Mouse (Mus musculus) R1 (cell line): ENCODE results near the gene Ten1.
A peak's percentile ranks its signal among the peaks of the same experiment; 100 is the strongest.

Experiments used
- DNase-seq: peaks from one replicate; pipeline ENCODE4 v3.0.0-alpha.2; 2018; ENCODE audit warnings: low read depth, low spot score

The Ten1 gene

GRCm38 (mm10) chr11:116237742-116238395 lies 39.2 kb downstream of the Ten1 start, which contains the start of gene Evpl:
Gene Evpl, minus strand, starts transcription at chr11:116238077.
- DNase-seq = peak; percentile 60

GRCm38 (mm10) chr11:116239797-116240196 lies 41.1 kb downstream of the Ten1 start:
- no peak for DNase-seq

DNA sequence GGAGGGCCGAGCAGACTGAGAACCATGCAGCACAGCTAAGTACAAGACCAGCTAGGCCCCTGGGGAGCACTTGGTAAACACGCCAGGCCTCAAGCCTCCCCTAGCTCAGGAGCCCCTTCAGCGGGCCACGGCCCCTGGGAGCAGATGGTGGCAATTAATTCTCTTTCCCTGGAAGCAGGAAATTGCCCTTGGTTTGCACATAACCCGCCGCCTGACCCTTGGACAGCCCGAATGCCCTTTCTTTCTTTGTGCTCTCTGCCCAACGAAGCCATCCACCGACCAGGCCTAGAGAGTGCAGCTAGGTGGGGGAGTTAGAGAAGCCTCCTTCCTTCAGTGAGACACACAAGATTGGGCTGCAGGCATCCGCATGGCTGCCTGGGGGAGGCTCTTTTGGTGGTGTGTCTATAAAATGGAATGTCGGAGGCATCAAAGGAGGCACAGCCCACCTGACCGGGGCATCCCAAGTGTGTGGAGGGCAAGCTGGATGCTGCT lies 43.1 kb downstream of the Ten1 start:
- no peak for DNase-seq

DNA sequence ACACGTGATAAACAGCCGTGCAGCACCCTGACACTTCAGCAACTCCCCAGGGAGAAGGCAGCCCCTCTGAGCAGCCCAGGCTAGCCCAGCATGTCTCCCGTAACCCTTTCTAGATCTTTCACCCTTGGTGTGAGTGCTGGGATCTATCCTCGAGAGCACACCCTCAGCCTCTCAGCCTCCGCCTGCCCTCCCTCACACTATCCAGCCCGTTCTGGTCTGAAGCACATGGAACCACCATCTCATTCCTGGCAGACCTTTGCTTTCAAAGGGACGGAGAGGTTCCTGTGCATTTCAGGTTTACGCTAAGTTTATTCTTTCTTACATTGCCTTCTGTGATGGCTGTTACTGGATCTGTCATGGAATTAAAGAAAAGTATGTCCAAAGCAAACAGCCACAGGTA lies 45.9 kb downstream of the Ten1 start:
- no peak for DNase-seq

GRCm38 (mm10) chr11:116245616-116246015 lies 47.0 kb downstream of the Ten1 start:
- DNase-seq = no peak

DNA sequence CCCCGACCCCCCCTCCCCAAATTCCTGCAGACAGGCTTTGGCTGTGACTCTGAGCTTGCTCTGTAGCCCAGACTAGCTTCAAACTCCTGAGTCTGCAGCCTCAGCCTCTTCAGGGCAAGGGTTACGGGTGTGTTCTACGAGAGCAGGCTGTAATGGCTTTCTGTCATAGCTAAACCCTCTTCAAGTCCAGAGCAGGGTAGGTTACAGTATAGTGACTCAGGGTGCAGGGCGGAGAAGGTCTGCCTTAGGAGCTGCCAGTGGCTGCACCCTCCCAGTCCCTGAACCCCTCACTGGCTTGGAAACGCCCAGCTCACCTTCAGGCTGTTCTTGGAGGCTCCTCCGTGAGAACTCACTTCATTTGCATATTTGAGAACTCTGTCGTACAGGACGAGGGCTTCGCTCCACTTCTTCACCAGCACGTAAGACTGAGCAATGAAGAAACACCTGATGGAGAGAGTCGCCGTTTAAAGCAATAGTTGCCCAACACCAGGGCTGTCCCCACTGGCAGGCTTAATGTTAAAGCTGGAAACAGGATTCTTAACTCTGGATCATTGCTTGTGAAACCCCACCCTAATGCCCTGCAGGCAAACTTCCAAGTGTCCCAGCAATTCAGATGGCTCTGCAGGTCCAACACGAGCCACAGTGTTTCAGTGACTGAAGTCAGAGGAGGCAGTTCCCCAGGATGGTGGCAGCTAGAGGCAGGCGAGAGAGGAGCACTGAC lies 49.0 kb downstream of the Ten1 start:
- DNase-seq = no peak

- DNase-seq = no peak
Observed at GRCm38 (mm10) chr11:116250898-116251297, 52.2 kb downstream of the Ten1 start.

DNA sequence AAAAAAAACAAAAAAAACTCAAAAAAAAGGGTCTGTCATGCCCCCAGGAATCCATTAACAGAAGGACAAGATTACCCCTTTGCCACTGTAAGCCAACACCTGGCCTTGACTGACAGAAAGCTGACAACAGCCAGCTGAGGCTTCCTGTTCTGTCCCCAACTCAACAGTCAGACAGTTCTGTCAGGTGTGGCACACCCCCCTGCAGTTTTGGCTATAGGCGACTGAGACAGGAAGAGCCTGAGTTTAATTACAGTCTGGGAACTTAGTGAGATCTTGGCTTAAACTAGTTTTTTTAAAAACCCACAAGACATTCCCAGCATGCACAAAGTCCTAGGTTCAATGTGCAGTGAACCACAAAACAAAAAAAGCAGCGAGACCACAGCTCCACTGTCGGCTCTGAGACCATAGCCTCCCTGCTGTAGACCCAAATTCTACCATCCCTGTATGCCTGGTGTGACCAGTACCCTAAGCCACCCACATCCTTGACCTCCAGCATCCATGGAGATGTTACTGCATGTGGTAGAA lies 54.5 kb downstream of the Ten1 start:
- no peak for DNase-seq

GRCm38 (mm10) chr11:116254627-116255026 lies 56.0 kb downstream of the Ten1 start:
- DNase-seq = no peak

DNA sequence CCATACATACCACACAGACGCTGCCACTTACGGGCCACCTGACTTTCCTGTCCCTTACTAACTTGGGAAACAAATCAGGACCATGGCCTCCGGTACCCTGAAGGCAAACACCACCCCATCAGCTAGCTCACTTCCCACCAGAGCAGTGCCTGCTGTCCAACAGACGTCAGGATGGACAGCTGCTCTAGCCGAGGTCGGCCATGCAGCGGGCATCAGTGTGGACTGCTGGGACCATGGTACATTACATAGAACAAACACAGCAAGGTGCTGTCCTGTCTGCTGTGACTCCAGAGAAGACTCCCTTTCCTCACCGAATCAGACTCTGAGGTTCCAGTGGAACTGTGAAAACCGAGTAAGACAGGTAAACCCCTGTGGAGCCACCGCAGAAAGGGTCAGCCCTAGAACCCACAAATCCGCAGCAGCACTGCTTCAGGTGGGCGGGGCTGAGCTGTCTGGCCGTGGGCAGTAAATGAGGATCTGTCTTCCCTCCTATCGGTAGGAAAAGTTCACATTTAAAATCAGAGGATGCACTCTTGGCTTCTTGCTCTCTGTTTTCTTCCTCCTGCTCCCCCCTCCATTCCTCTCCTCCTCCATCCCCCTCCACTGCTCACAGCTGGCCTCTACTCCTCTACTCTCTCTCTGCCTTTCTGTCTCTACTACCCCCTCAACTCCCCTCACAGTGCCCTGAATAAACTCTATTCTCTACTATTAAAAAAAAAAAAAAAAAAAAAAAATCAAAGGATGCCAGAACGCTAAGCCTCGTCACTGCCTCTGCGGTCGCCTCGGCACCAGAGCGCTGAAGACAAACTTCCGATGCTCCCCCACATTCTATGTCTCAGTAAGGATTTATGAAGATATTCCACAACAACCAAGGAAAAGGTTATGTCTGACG lies 56.7 kb downstream of the Ten1 start:
- no peak for DNase-seq

- DNase-seq = no peak
Observed at GRCm38 (mm10) chr11:116255982-116256675, 57.5 kb downstream of the Ten1 start.

- no peak for DNase-seq
Observed at GRCm38 (mm10) chr11:116259461-116259860, 60.8 kb downstream of the Ten1 start.

GRCm38 (mm10) chr11:116260259-116260658 lies 61.6 kb downstream of the Ten1 start:
- no peak for DNase-seq
